Mouse (Mus musculus) telencephalon, adult 2 months (tissue): ENCODE results near the gene Gtf3c3.

ENCODE experiments used
- DNase-seq: peaks from one replicate; pipeline ENCODE4 v3.0.0-alpha.2; 2011; ENCODE audit warnings: low read depth, low spot score

Gtf3c3 gene

DNA sequence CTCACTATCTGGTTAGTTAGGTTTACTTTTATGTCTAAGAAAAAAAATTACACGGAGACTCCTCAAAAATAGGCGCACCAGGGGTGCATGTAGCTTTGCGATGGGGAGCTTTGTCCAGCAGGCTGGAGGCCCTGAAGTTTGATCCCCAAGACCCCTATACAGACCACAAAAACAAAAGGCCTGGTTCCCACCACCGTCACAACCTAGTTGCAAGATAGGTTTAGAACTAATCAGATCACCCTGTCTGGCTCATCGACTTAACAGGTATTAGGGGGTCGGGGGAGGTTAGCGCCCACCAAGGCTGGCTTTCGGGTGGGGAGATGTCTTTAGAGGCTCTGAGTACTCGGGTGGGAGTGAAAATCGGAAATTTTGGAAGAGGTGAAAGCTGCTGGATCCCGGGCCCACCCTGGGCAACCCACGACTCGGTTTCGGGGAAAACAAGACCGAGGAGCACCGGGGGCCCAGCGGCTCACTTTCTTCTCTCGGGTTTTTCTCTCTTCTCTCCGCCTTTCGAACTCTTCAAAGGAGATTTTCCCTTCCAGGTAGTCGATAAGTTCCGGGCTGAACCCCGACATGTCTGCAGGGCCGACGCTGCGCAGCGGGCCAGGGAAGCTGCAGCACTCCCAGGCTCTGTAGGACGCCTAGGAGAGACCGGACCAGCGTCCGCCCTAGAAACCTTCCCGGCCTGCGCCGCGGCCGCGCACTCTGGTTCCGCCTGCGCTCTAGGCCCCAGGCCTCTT lies at the start of gene Gtf3c3:
Gtf3c3 (minus strand) TSS at position 632 of the 740 bp plus-strand sequence.
- peak; percentile 67 for DNase-seq

DNA sequence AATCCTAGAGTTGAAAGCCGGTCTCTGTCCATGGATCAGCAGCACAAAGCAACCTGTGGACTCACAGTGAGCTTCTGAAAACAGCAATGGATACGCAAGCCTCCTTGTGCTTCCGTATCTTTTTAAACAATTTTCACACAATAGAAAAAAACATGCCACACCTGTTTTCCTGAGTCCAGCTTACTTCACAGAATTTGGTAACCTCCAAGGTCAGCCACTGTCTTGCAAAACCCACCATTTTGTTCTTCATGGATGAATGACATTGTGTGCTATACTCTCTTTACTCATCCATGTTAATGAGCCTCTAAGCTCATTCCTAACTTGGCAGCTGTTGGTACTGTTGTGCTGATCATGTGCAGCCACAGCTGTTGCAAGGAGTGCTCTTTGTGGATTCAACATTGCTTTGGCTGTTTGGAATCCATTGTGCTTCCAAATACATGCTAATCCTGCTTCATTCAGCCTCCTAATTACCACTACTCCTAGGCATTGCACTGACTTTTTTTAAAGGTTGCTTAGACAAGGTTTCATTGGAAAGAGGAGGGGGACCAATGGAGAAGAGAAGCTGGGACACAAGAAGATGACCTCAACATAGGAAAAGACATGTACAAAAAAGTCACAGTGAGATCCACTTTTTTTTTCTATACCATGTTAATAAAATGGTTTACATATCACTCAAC lies 46.1 kb upstream of the Gtf3c3 start:
- DNase-seq: no peak

DNA sequence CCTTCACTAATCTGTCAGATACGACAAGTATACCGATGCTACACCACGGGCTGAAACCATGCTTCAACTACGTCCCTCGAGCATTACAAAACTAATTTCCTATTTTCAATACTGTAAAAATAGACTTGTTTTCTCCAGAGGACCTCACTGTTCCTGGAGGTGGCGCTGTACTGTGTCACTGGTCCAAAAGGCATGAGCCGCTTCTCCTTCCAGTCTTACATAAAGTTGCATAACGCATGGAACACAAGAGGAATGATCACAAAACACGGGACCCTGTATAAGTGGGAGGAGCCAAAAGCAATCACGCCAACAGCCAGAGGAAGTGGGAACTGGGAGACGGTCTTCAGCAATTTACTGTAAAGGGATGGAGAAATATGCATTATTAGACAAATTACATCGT lies 41.7 kb upstream of the Gtf3c3 start:
- no peak for DNase-seq

DNA sequence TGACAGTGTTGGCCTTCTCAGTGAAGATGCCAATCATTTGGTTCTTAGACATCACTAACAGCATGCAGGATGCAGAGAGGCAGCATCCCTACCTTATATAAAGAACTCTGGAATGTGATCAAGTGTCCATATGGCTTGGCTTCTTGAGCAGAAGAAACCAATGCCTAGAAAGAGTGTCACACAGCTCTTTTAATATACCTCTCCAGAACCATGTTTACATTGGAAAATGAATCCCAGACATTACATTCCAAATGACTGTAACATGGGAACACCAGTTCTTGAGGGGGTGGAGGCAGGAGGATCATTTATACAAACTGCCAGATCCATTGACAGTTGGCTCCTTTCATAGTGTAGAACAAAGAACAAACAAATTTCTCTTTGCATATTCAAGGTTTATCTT lies 29.9 kb upstream of the Gtf3c3 start:
- peak; percentile 64 for DNase-seq

DNA sequence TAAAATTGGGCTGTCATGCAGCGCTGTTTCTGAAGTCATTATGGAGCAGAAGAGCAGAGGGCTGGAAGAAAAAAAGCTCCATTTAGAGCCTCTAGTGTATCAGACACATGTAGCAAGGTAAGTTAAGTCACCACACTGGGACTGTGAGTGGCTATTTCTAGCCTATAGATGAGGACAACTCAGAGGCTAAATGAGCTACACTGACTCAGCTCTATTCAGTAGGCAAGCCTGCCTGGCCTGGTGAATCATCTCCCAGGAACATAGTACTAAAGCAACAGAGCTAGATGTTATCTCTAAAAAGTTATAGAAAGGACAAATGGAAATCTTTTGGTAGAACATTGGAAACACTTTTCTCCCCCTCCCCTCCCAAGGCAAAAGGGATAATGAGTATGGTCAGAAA lies 28.6 kb upstream of the Gtf3c3 start:
- peak; percentile 62 for DNase-seq

DNA sequence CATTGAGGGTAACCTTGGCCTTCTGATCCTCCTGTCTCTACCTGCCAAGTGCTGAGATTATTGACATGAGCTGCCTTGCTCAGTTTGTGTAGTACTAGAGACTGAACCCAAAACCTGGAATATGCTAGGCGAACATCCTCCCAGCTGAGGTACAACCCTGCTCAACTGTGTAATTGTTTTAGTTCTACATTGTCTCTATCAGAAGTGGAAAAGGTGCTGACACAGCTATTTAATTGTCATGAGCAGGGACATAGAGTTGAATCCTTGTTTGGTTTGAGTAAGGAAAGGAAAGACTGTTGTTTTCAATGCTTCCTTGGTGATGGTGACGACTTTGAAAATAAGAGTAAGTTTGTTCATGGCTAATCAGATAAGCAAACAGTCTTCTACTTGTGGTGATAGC lies 13.3 kb upstream of the Gtf3c3 start:
- DNase-seq: no peak

DNA sequence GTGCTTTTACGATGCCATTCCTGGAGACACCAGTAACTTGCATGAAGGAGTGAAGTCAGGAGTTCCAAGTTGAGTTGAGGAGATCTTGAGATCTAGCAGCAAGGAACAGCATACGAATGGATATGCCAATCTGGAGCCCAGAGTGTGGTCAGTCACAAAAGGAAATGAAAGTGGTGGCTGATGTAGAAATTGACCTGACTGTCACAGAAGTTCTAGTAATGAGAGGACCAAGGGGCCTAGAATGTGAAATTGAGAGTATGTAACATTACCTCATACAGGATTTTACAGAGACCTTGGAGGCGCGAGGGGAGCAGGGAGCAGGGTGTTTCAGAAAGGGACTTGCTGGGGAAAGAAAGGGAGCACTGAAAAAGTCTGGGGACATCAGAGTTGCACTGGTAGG lies 10.1 kb upstream of the Gtf3c3 start:
- DNase-seq: no peak

DNA sequence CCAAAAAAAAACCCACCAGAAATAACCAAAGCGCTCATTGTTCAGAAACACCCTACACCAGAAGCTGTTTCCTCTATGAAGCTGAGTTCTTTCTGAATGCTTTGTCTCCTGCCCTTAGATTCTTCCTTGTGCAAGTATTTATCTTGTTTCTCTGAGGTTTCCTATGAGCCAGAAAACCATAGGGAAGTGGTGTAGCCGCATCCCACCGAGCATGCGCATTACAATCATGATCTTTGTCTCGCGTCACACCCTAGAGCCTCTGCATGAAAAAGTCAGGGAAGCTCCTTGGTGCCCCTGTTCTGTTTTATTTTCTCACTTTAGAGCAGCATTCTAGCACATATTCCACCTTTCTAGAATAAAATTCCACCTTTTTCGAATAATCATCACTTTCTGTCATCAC lies 4.9 kb upstream of the Gtf3c3 start:
- DNase-seq: no peak

DNA sequence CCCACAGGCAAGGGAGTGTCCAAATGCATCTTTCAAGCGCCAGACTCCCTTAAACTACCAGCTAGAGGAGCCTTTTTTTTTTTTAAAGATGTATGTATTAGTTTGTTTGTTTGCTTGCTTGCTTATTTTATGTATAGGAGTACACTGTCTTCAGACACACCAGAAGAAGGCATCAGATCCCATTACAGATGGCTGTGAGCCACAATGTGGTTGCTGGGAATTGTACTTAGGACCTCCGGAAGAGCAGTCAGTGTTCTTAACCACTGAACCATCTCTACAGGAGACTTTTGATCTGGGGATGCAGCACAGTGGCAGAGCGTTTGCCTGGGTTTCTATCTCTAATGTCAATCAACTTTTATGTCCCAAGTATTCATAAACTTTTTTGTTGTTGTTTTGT lies 307 bp upstream of the Gtf3c3 start:
- DNase-seq: no peak

DNA sequence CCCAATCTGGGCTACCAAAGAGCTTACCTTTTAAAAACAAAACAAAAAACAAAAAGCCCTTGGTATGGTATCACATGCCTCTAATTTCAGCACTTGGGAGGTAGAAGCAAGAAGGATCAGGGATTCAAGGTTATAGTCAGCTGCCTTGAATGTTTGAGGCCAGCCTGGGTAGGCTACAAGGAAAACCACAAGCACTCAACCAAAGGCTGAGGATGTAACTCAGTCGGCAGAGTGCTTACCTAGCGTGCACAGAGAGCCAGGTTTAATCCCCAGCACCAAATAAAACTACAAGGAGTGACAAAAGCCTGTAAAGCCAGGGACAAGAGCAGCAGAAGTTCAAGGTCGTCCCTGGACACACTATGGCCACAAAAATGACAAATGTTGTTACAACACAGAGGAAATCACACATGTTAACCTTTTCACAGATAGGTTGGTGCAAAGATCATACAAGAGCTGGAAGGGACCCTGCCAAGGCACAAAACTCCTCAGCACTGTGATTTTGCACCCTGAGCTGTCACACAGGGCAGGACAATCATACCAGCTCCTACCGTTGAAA lies 16.5 kb downstream of the Gtf3c3 start:
- no peak for DNase-seq

DNA sequence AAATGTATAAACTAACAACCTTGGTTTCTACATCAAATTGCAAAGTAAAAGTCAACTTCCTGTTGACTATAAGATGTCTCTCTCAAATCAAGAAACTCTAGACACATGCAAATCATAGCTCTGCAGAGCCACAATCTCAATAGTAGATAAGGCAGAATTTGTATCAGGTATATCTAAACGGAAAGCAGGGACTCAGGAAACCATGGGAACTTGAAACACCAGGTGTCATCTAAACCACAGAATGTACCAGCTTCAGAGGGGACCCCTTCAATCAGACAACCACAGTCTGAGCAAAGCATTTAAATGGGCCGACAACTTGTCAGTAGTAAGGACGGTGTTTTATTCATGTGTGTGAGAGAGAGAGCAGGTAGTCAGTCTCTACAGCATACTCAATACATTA lies 17.1 kb downstream of the Gtf3c3 start:
- no peak for DNase-seq

DNA sequence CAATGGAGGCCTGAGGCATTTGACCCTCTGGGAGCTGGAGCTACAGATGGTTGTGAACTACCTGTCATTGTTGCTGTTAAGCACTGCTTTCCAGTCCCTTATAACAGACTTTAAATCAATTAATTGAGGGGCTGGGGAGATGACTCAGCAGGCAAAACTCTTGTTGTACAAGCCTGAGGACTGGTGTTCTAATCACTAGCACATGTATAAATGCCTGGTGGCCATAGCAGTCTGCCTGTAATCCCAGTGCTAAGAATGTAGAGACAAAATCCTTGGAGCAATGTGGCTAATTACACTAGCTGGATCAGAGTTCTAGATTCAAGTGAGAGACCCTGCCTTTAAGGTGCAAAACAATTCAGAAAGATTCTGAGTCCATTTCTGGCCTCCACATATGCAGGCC lies 36.0 kb downstream of the Gtf3c3 start:
- DNase-seq: no peak

DNA sequence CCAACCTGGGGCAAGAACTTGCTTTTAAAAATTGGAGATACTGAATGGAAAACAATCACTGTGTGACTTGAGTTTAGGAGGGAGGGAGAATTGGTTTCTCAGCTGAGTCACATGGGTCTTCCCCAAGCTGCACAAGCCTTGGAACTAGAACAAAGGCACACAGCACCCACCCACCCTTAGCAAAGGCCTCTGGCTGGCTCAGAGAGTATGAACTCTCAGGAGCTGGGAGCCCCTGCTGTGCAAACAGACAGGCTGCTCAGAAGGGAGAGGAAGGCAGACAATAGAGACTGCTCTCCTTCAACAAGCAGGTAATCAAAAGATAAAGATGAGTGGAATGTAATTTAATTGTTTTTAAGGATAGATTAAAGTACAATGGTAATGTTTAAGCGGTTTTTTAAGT lies 54.5 kb downstream of the Gtf3c3 start:
- DNase-seq: no peak

DNA sequence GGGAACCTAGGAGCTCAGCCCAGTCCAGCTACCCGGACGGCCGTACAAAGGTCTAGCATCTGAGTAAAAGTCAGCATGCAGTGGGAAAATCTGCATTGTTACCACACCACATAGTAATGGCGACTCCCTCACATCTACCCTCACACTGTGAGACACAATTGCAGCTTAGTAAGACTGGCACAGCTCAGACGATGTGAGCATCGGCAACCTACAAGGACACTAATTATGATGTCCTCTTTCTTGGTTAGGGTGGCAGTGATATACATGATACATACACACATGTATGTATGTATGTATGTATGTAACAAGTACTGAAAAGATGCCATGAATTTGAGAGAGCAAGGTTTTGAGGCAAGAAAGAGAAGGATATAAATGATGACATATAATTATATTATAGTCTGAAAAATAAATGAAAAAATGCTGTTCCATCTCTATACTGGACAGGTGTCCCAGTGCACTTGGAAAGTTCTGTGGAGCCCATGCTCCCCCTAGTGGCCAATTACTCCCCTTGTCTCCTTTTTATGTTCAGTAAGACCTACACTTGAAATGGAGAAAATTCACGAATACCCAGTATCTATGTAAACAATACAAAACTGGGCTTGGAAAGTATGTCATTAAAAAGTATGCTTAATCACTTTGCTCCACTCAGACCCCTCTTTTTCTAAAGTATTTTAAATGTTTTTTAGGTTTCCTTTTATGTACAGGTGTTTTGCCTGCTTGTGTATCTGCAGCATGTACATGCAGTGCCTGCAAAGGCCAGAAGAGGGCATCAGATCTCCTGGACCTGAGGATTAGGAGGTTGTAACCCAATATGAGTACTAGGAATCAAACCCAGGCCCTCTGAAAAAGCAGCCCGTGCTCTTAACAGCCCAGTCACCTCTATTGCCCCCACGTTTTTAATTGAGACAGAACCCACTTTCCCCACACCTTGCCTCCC lies 57.5 kb downstream of the Gtf3c3 start:
- DNase-seq: peak; percentile 32

DNA sequence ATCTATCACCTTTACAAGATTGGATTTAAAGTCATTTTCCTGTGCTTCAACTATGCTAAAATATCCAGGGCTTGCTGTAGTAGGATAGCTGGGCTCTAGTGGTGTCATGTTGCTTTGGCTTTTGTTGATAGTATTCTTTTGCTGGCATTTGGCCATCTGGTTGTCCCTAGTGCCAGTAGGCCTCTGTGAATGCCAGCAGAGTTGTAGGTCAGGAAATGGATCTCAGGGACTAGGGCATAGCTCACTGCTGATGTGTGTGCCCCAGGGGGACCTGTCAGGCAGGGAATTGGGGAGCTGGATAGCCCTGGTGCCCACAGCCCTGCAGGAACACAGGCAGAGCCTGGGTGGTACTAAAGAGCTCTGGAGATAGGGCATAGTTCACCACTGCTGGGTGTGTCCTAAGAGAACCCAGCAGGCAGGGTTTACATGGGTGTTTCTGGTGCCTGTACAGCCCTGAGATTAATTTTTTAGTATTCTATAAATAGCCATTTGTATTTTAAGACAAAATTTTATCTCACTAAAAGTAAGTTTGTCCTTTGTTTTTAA lies 61.2 kb downstream of the Gtf3c3 start:
- no peak for DNase-seq

DNA sequence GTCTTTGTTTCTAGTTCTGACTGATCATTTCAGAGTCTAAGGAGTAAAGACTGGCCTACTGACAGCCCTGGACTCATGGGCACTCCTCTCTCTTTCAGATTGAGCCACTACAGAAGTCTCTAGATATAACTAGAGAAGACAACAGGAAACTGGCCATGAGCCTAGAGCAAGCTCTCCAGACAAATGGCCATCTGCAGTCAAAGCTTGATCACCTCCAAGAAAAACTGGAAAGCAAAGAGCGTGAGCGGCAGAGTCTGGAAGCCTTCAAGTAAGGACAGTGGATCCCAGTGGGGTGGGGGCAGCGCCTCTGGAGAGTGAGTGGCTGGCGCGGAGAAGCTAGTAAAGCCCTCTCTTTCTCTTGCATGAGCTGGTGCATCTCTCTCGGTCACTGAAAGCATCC lies 82.2 kb downstream of the Gtf3c3 start:
- DNase-seq: no peak

DNA sequence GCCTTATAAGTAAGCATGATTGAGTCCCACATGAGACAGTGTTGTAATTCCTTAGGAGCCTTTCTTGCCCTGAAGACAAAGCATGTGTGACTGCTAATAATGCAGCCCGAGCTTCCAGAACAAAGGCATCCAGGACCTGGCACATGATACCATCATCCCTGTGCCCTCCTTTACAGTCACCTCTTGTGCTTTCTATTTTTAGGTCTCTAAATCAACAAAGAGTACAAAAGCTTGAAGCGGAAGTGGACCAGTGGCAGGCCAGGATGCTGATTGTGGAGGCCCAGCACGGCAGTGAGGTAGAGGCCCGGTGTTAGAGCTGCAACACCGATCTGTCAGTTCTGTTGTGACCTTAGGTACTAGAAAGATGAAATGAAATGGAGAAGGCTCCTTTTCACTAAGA lies 83.3 kb downstream of the Gtf3c3 start:
- no peak for DNase-seq

DNA sequence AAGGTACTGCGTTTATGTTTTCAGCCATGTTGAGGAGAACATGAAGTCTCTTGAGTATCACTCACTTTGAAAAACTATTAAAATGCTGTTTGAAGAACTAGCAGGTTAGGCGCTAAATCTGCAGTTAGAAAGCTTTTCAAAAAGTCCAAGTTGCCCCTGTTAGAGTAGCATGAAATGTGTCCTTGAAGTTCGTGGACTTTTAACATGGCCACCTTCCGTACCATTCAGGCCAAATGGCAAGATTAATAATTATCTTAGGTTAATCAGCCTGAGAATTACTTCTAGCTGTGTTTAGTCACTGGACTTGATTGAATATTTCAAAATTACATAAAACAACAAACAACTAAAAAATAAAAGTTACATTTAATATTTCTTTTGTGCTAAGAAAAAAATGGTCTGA lies 84.0 kb downstream of the Gtf3c3 start:
- no peak for DNase-seq
